Comparison of ENCODE assay signal across 14 mouse cellular contexts in genomic region chr1:135256299-135256698, GRCm38 (mm10). TPM values are rescaled to one million over a fixed set of nuclear protein-coding genes. Genes with fewer than 3 reads are reported as not detected.
DNase-seq lines count a peak whose midpoint lies in the region; ATAC-seq and TF ChIP-seq lines count a peak whose summit lies in the region.
"Had no signal": no experiment of that assay in that cellular context is flagged by ENCODE, and none has a peak within 500 bp of the region (broad histone marks: within the 10 kb centered on the region; RNA-seq: fewer than 3 reads in every experiment).

No protein-coding gene starts in this region.

- H3K27ac ChIP-seq in MEL (ENCODE audit: control insufficient read depth, low read depth, low read length) = no peak overlapping the region
- H3K27ac ChIP-seq in kidney, embryonic 16.5 days (ENCODE audit: low read length) = no peak overlapping the region
- H3K27ac ChIP-seq in small intestine, adult 2 months (ENCODE audit: insufficient read depth, low read depth, low read length) = peak overlapping the region; percentile 92
- H3K27ac ChIP-seq in hindbrain, embryonic 12.5 days = no peak overlapping the region
- H3K27ac ChIP-seq: forebrain, embryonic 12.5 days; limb, embryonic 13.5 days had no signal

- no peak overlapping the region for H3K4me3 ChIP-seq in MEL (ENCODE audit: control insufficient read depth in 1 of 2, insufficient read depth in 1 of 2, low read depth in 2 of 2, low read length in 2 of 2)
- peak overlapping the region; percentile 48 for H3K4me3 ChIP-seq in kidney, embryonic 16.5 days (ENCODE audit: low read length)
- peak overlapping the region; percentile 90 for H3K4me3 ChIP-seq in small intestine, adult 2 months (ENCODE audit: low read depth, low read length)
- no peak overlapping the region for H3K4me3 ChIP-seq in hindbrain, embryonic 12.5 days
- H3K4me3 ChIP-seq: forebrain, embryonic 12.5 days; limb, embryonic 13.5 days had no signal

- H3K79me2 ChIP-seq in MEL (ENCODE audit: control insufficient read depth, insufficient read depth, low read length, poor library complexity) = no peaks in the 10 kb centered on the region

- H3K4me2 ChIP-seq in kidney, embryonic 16.5 days (replicated peaks; ENCODE audit: low read depth, low read length) = peak overlapping the region; percentile 53
- H3K4me2 ChIP-seq in hindbrain, embryonic 12.5 days (replicated peaks) = no peak overlapping the region
- H3K4me2 ChIP-seq: forebrain, embryonic 12.5 days; limb, embryonic 13.5 days had no signal

- no peak for ATAC-seq in kidney, embryonic 16.5 days (ENCODE audit: low FRiP score, low TSS enrichment)
- no peak for ATAC-seq in hindbrain, embryonic 12.5 days (ENCODE audit: low FRiP score)
- no peak for ATAC-seq in megakaryocyte, adult 5-6 weeks (ENCODE audit: poor library complexity, severe bottlenecking)
- ATAC-seq: activated CD4-positive, CD25-positive, alpha-beta regulatory T cell, adult 4 months; inflammation-experienced regulatory T-cells, adult 6 months had no signal

- no peaks in the 10 kb centered on the region for H3K9me3 ChIP-seq in MEL (replicated peaks; ENCODE audit: insufficient read depth, low read length)
- H3K9me3 ChIP-seq in kidney, embryonic 16.5 days (ENCODE audit: low read length) = no peaks in the 10 kb centered on the region
- H3K9me3 ChIP-seq in hindbrain, embryonic 12.5 days (replicated peaks) = no peaks in the 10 kb centered on the region
- H3K9me3 ChIP-seq: forebrain, embryonic 12.5 days; limb, embryonic 13.5 days had no signal

- DNase-seq in adrenal gland, postnatal 10 days = peak; percentile 35
- DNase-seq in adrenal gland, postnatal 25 days = no peak
- DNase-seq in MEL (ENCODE audit: low read depth, low spot score) (peak; percentile 23), adipocyte (ENCODE audit: low spot score) (no peak)
- DNase-seq: cerebellum, adult 8-10 months had no signal

- no peak for TF ChIP-seq POLR2A in MEL (IDR thresholded peaks at IDR 0.05; ENCODE audit: control insufficient read depth in 1 of 2, insufficient read depth in 1 of 2, low read depth in 1 of 2, low read length in 2 of 2, poor library complexity in 1 of 2)
- no peak; the same call in 1 of the 2 replicates for TF ChIP-seq POLR2A in small intestine, adult 2 months (IDR thresholded peaks at IDR 0.05; ENCODE audit: low read depth, low read length)

- 85% methylated on average over 6 of the region's 6 CpGs for WGBS in kidney, embryonic 16.5 days
- 31% methylated on average over 6 of the region's 6 CpGs for WGBS in small intestine, adult 2 months
- WGBS in hindbrain, embryonic 12.5 days = 84% methylated on average over 6 of the region's 6 CpGs

- TF ChIP-seq EP300 in MEL (IDR thresholded peaks at IDR 0.05; ENCODE audit: low read depth in 1 of 2, low read length in 2 of 2) = no peak

- peak in 2 of 3 experiments; percentile 28 to 31; a peak in 3 of 6 replicates for TF ChIP-seq CTCF in MEL (IDR thresholded peaks at IDR 0.05 in 2 of 3, conservative IDR thresholded peaks at IDR 0.05 in 1 of 3; ENCODE audit: control insufficient read depth in 1 of 3, insufficient read depth in 1 of 3, low read depth in 2 of 3, low read length in 3 of 3, poor library complexity in 1 of 3, severe bottlenecking in 1 of 3)
- peak; percentile 68 for TF ChIP-seq CTCF in small intestine, adult 2 months (IDR thresholded peaks at IDR 0.05; ENCODE audit: extremely low read depth, insufficient read length, insufficient replicate concordance, low read depth, low read length)

- no peak overlapping the region for H3K9ac ChIP-seq in MEL (ENCODE audit: control insufficient read depth, low read depth, low read length, poor library complexity, severe bottlenecking)
- H3K9ac ChIP-seq in kidney, embryonic 16.5 days (replicated peaks; ENCODE audit: low read length) = peak overlapping the region; percentile 23; the same call in 1 of the 2 replicates
- no peak overlapping the region for H3K9ac ChIP-seq in hindbrain, embryonic 12.5 days
- H3K9ac ChIP-seq: forebrain, embryonic 12.5 days; limb, embryonic 13.5 days had no signal

- peaks cover 0 to 5% of the 10 kb centered on the region in 2 experiments; a peak in 2 of 4 replicates for H3K36me3 ChIP-seq in MEL (ENCODE audit: control insufficient read depth in 1 of 2, insufficient read depth in 2 of 2, low read length in 2 of 2)
- 0 out of 2 replicates have a peak, but pooled peaks cover 2% of the 10 kb centered on the region for H3K36me3 ChIP-seq in kidney, embryonic 16.5 days (ENCODE audit: insufficient read depth, low read length)
- peaks cover 49% of the 10 kb centered on the region for H3K36me3 ChIP-seq in small intestine, adult 2 months (ENCODE audit: control insufficient read depth, insufficient read depth, low read length)
- no peaks in the 10 kb centered on the region for H3K36me3 ChIP-seq in hindbrain, embryonic 12.5 days
- H3K36me3 ChIP-seq: forebrain, embryonic 12.5 days had no signal

- peaks cover 2 to 8% of the 10 kb centered on the region in 2 experiments; a peak in 3 of 4 replicates for H3K4me1 ChIP-seq in MEL (ENCODE audit: control insufficient read depth in 1 of 2, insufficient read depth in 2 of 2, low read length in 2 of 2)
- peaks cover 18% of the 10 kb centered on the region for H3K4me1 ChIP-seq in kidney, embryonic 16.5 days (ENCODE audit: insufficient read depth, low read length)
- H3K4me1 ChIP-seq in small intestine, adult 2 months (ENCODE audit: control insufficient read depth, insufficient read depth, insufficient read length, low read length) = peaks cover 3% of the 10 kb centered on the region
- peaks cover 15% of the 10 kb centered on the region for H3K4me1 ChIP-seq in hindbrain, embryonic 12.5 days

- H3K27me3 ChIP-seq in MEL (ENCODE audit: control insufficient read depth in 1 of 2, insufficient read depth in 2 of 2, low read length in 2 of 2) = no peaks in the 10 kb centered on the region
- H3K27me3 ChIP-seq in kidney, embryonic 16.5 days (ENCODE audit: insufficient read depth, low read length) = no peaks in the 10 kb centered on the region
- no peaks in the 10 kb centered on the region for H3K27me3 ChIP-seq in small intestine, adult 2 months (ENCODE audit: control insufficient read depth, insufficient read depth, low read length)
- 0 out of 2 replicates have a peak, but pooled peaks cover 6% of the 10 kb centered on the region for H3K27me3 ChIP-seq in hindbrain, embryonic 12.5 days
- H3K27me3 ChIP-seq: forebrain, embryonic 12.5 days; limb, embryonic 13.5 days had no signal

- TF ChIP-seq RAD21 in MEL (IDR thresholded peaks at IDR 0.05; ENCODE audit: low read depth, low read length) = no peak; the same call in 1 of the 2 replicates

TF ChIP-seq in MEL, 35 proteins besides CTCF, POLR2A, EP300 and RAD21:
- TF ChIP-seq NRF1 (IDR thresholded peaks at IDR 0.05; ENCODE audit: insufficient read depth, low read depth, low read length, poor library complexity, severe bottlenecking) = no peak
- TF ChIP-seq MAZ (IDR thresholded peaks at IDR 0.05; ENCODE audit: low read depth, low read length) = no peak

RNA-seq across cellular contexts. Expression of gene Elf3, which starts 2.1 kb away (rescaled TPM):
- total RNA-seq in adrenal gland, postnatal 10 days (2021) = under 1 TPM; 0.21 to 0.39 TPM
- total RNA-seq in adrenal gland, postnatal 25 days (2021) = 0.21 TPM in 1 of 2 replicates, not detected in the other
- not detected in 2 replicates for total RNA-seq in MEL (2012; rRNA removed)
- not detected for polyA plus RNA-seq in MEL (2012; ENCODE audit: insufficient read depth in 1 of 2, insufficient read length in 2 of 2, low read depth in 1 of 2, low replicate concordance in 2 of 2, missing spikeins in 1 of 2)
- polyA plus RNA-seq in kidney, embryonic 16.5 days (2015; fragmentation: Nextera tagmentation; extraction: Ambion mirVana) = 41.8 and 44.1 TPM in 2 replicates
- 110 and 185 TPM in 2 replicates for polyA plus RNA-seq in small intestine, adult 2 months (2012; rRNA removed)
- 1.3 and 1.6 TPM in 2 replicates for polyA plus RNA-seq in hindbrain, embryonic 12.5 days (2016; fragmentation: Nextera tagmentation; extraction: Ambion mirVana)
- total RNA-seq in megakaryocyte, adult 5-6 weeks (2015) = not detected in 2 replicates
- not detected in 2 replicates for total RNA-seq in megakaryocyte, adult 5-6 weeks (2017)
- total RNA-seq: monocyte, adult 5-6 weeks had no signal
- polyA plus RNA-seq: activated CD4-positive, CD25-positive, alpha-beta regulatory T cell, adult 4 months; inflammation-experienced regulatory T-cells, adult 6 months had no signal

RNA-seq across cellular contexts. Expression of gene Rnpep, which starts 27.6 kb away (rescaled TPM):
- 10 to 100 TPM; 40.0 to 56.1 TPM for total RNA-seq in adrenal gland, postnatal 10 days (2021)
- total RNA-seq in adrenal gland, postnatal 25 days (2021) = 50.9 and 58.0 TPM in 2 replicates
- 6.5 and 8.1 TPM in 2 replicates for total RNA-seq in MEL (2012; rRNA removed)
- polyA plus RNA-seq in MEL (2012; ENCODE audit: insufficient read depth in 1 of 2, insufficient read length in 2 of 2, low read depth in 1 of 2, low replicate concordance in 2 of 2, missing spikeins in 1 of 2) = 10 to 100 TPM in 1 of 2 experiments, not detected in 1; 17.4 TPM
- 89.8 and 91.8 TPM in 2 replicates for polyA plus RNA-seq in kidney, embryonic 16.5 days (2015; fragmentation: Nextera tagmentation; extraction: Ambion mirVana)
- polyA plus RNA-seq in small intestine, adult 2 months (2012; rRNA removed) = 66.3 and 103 TPM in 2 replicates
- 95.6 and 101 TPM in 2 replicates for polyA plus RNA-seq in hindbrain, embryonic 12.5 days (2016; fragmentation: Nextera tagmentation; extraction: Ambion mirVana)
- 127 TPM in 2 replicates for total RNA-seq in megakaryocyte, adult 5-6 weeks (2015)
- 118 and 122 TPM in 2 replicates for total RNA-seq in megakaryocyte, adult 5-6 weeks (2017)

RNA-seq across cellular contexts. Expression of gene Timm17a, which starts 57.3 kb away (rescaled TPM):
- 100 to 1,000 TPM; 277 to 292 TPM for total RNA-seq in adrenal gland, postnatal 10 days (2021)
- total RNA-seq in adrenal gland, postnatal 25 days (2021) = 161 and 183 TPM in 2 replicates
- 177 and 182 TPM in 2 replicates for total RNA-seq in MEL (2012; rRNA removed)
- polyA plus RNA-seq in MEL (2012; ENCODE audit: insufficient read depth in 1 of 2, insufficient read length in 2 of 2, low read depth in 1 of 2, low replicate concordance in 2 of 2, missing spikeins in 1 of 2) = 100 to 1,000 TPM in 1 of 2 experiments, not detected in 1; 315 TPM
- 201 and 206 TPM in 2 replicates for polyA plus RNA-seq in kidney, embryonic 16.5 days (2015; fragmentation: Nextera tagmentation; extraction: Ambion mirVana)
- 22.5 and 24.1 TPM in 2 replicates for polyA plus RNA-seq in small intestine, adult 2 months (2012; rRNA removed)
- polyA plus RNA-seq in hindbrain, embryonic 12.5 days (2016; fragmentation: Nextera tagmentation; extraction: Ambion mirVana) = 141 and 147 TPM in 2 replicates
- total RNA-seq in megakaryocyte, adult 5-6 weeks (2015) = 55.0 and 67.3 TPM in 2 replicates
- 14.1 and 20.0 TPM in 2 replicates for total RNA-seq in megakaryocyte, adult 5-6 weeks (2017)

Comparison
In these comparisons a context has a peak if more than half of its experiments do, and no peak if none do; other contexts are left out.
1. DNase-seq: peak in adrenal gland, postnatal 10 days (single experiment) and MEL (single experiment); none in adrenal gland, postnatal 25 days (single experiment) and adipocyte (single experiment).
2. H3K4me3 ChIP-seq: peak in kidney, embryonic 16.5 days (single experiment) and small intestine, adult 2 months (single experiment); none in MEL (0 of 2) and hindbrain, embryonic 12.5 days (single experiment).